Mouse (Mus musculus) bone marrow, adult 2 months (tissue): Measurements from ENCODE around the gene Crocc.

Experiments
- CTCF ChIP-seq: fragments of 200-500 bp; IDR thresholded peaks from 2 replicates; pipeline ENCODE4 v1.5.1; 2011; ENCODE audit warnings: low read length, control low read depth; ENCODE audit not compliant: control insufficient read depth, insufficient read depth
- POLR2A ChIP-seq: fragments of 200-500 bp; IDR thresholded peaks from 2 replicates; pipeline ENCODE4 v1.6.1; 2011; ENCODE audit warnings: low read depth, mild to moderate bottlenecking, control low read depth, low read length, borderline replicate concordance; ENCODE audit not compliant: control insufficient read depth

DNA sequence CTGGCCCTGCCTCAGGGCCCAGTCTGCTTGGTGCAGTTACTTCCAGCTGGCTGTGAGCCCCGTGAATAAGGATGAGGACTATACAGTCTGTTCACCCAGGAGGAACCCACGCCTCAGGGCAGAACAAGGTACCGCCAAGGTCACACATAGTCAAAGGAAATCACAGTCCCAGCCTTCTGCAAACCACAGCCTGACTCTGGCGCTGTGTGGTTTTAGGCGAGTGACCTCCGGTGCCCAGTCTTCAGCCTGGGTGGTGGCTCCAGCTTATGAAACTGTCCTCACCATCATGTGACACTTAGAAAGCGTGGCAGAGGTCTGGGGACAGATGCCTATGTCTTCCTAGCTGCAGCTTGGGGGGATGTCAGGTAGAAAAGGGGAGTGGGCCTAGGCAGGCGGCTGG is 64.5 kb downstream of the Crocc start:
- TF ChIP-seq POLR2A (no peak), CTCF (no peak)
